Mouse (Mus musculus) liver, adult 2 months (tissue): ENCODE data around the gene Col8a1. TPM values are rescaled to one million over a fixed set of nuclear protein-coding genes. Genes with fewer than 3 reads are reported as not detected.
A peak's percentile ranks its signal among the peaks of the same experiment; 100 is the strongest.

Source experiments
- DNase-seq: peaks from one replicate; pipeline ENCODE4 v3.0.0-alpha.2; 2011; ENCODE audit warnings: low read depth, low spot score; ENCODE audit errors: extremely low read depth
- H3K27ac ChIP-seq: fragments of 200-500 bp; replicated peaks from 2 replicates; pipeline ENCODE4 v1.5.1; 2012; ENCODE audit warnings: low read depth, mild to moderate bottlenecking, control low read depth, inconsistent platforms, low read length; ENCODE audit not compliant: insufficient read depth
- H3K27me3 ChIP-seq: fragments of 200-500 bp; 2 replicates; pipeline ENCODE4 v1.6.1; 2012; ENCODE audit warnings: mild to moderate bottlenecking, moderate library complexity, low read length, inconsistent platforms; ENCODE audit not compliant: control insufficient read depth, insufficient read depth
- H3K36me3 ChIP-seq: fragments of 200-500 bp; 2 replicates; pipeline ENCODE4 v1.6.1; 2012; ENCODE audit warnings: low read length, inconsistent platforms; ENCODE audit not compliant: control insufficient read depth, insufficient read depth
- H3K4me1 ChIP-seq: fragments of 200-500 bp; 2 replicates; pipeline ENCODE4 v1.6.1; 2011; ENCODE audit warnings: low read length; ENCODE audit not compliant: control insufficient read depth, insufficient read depth
- H3K4me3 ChIP-seq: fragments of 200-500 bp; 2 replicates; pipeline ENCODE4 v1.5.1; 2011; ENCODE audit warnings: low read depth, mild to moderate bottlenecking, control low read depth, low read length, moderate library complexity; ENCODE audit not compliant: insufficient read depth
- H3K79me2 ChIP-seq: fragments of 200-500 bp; 2 replicates; pipeline ENCODE4 v1.6.1; 2012; ENCODE audit warnings: inconsistent platforms, mild to moderate bottlenecking, low read length, moderate library complexity; ENCODE audit not compliant: control insufficient read depth, insufficient read depth
- H3K9ac ChIP-seq: fragments of 200-500 bp; 2 replicates; pipeline ENCODE4 v1.6.1; 2012; ENCODE audit warnings: low read depth, mild to moderate bottlenecking, control low read depth, inconsistent platforms, low read length
- CTCF ChIP-seq: fragments of 200-500 bp; IDR thresholded peaks from 2 replicates; pipeline ENCODE4 v1.5.1; 2011; ENCODE audit warnings: low read depth, low read length, control low read depth
- POLR2A ChIP-seq: fragments of 200-500 bp; IDR thresholded peaks from 2 replicates; pipeline ENCODE4 v1.6.1; 2011; ENCODE audit warnings: low read length, control low read depth; ENCODE audit not compliant: insufficient read depth; ENCODE audit errors: extremely low read depth
- WGBS: fragments of 180-500 bp; shearing (Covaris S2); methylation state at CpG from one replicate; pipeline ENCODE4 v1.1.7; 2018; 5-methylcytosine and 5-hydroxymethylcytosine counted together
- polyA plus RNA-seq: library from polyadenylated mRNA; depleted of rRNA; stranded (reverse); fragments of >200 nt; gene quantifications from 2 replicates; pipeline ENCODE4 v1.2.3, GENCODE M21; 2012
- total RNA-seq: library from RNA; depleted of rRNA; stranded (reverse); fragments of >200 nt; gene quantifications from 2 replicates; pipeline ENCODE4 v1.2.3, GENCODE M21; 2014

Col8a1 gene
- total and polyA plus RNA-seq, 2 experiments = 0.06 to 0.37 TPM

GRCm38 (mm10) chr16:57755708-57756107 lies 1.2 kb upstream of the Col8a1 start:
- Histone ChIP-seq H3K27ac (no peak overlapping the region), H3K36me3 (no peaks in the 10 kb centered on the region), H3K9ac (no peak overlapping the region), H3K4me1 (no peaks in the 10 kb centered on the region), H3K79me2 (no peaks in the 10 kb centered on the region), H3K4me3 (no peak overlapping the region), H3K27me3 (peaks cover 7% of the 10 kb centered on the region; the same call in 1 of the 2 replicates)
- DNase-seq = no peak
- 54% methylated on average over 5 of the region's 5 CpGs for WGBS
- no peak for TF ChIP-seq CTCF
- TF ChIP-seq POLR2A = no peak

GRCm38 (mm10) chr16:57755241-57755640 lies 704 bp upstream of the Col8a1 start:
- H3K4me1 ChIP-seq = no peaks in the 10 kb centered on the region
- no peak overlapping the region for H3K9ac ChIP-seq
- H3K4me3 ChIP-seq = peak overlapping the region; percentile 20; the same call in 1 of the 2 replicates
- no peaks in the 10 kb centered on the region for H3K36me3 ChIP-seq
- TF ChIP-seq POLR2A (no peak), CTCF (no peak)
- no peaks in the 10 kb centered on the region for H3K79me2 ChIP-seq
- no peak for DNase-seq
- H3K27me3 ChIP-seq = peaks cover 7% of the 10 kb centered on the region; the same call in 1 of the 2 replicates
- WGBS = 29% methylated on average over 12 of the region's 12 CpGs
- H3K27ac ChIP-seq = no peak overlapping the region

- H3K36me3 ChIP-seq = no peaks in the 10 kb centered on the region
- TF ChIP-seq POLR2A = no peak
- TF ChIP-seq CTCF = no peak
- DNase-seq = peak; percentile 12
- H3K27ac ChIP-seq = no peak overlapping the region
- no peak overlapping the region for H3K9ac ChIP-seq
- no peaks in the 10 kb centered on the region for H3K79me2 ChIP-seq
- no peak overlapping the region for H3K4me3 ChIP-seq
- WGBS = 27% methylated on average over 10 of the region's 10 CpGs
- peaks cover 7% of the 10 kb centered on the region; the same call in 1 of the 2 replicates for H3K27me3 ChIP-seq
- no peaks in the 10 kb centered on the region for H3K4me1 ChIP-seq
Observed at GRCm38 (mm10) chr16:57753539-57754280, 827 bp downstream of the Col8a1 start.

GRCm38 (mm10) chr16:57750549-57750948 lies 4.0 kb downstream of the Col8a1 start:
- Histone ChIP-seq H3K4me1 (no peaks in the 10 kb centered on the region), H3K27ac (no peak overlapping the region), H3K9ac (no peak overlapping the region), H3K4me3 (no peak overlapping the region), H3K36me3 (no peaks in the 10 kb centered on the region), H3K79me2 (no peaks in the 10 kb centered on the region), H3K27me3 (peaks cover 7% of the 10 kb centered on the region; the same call in 1 of the 2 replicates)
- TF ChIP-seq POLR2A (no peak), CTCF (no peak)
- no peak for DNase-seq
- 56% methylated on average over 2 of the region's 2 CpGs for WGBS

- Histone ChIP-seq H3K36me3 (no peaks in the 10 kb centered on the region), H3K9ac (no peak overlapping the region), H3K4me3 (no peak overlapping the region), H3K27ac (no peak overlapping the region), H3K27me3 (no peaks in the 10 kb centered on the region), H3K79me2 (no peaks in the 10 kb centered on the region), H3K4me1 (no peaks in the 10 kb centered on the region)
- no peak for DNase-seq
- no peak for TF ChIP-seq CTCF
- no peak for TF ChIP-seq POLR2A
- WGBS = 57% methylated on average over 3 of the region's 3 CpGs
Observed at GRCm38 (mm10) chr16:57748093-57748492, 6.4 kb downstream of the Col8a1 start.

GRCm38 (mm10) chr16:57747357-57748056 lies 7.0 kb downstream of the Col8a1 start:
- no peak overlapping the region for H3K9ac ChIP-seq
- no peaks in the 10 kb centered on the region for H3K36me3 ChIP-seq
- DNase-seq = no peak
- no peaks in the 10 kb centered on the region for H3K27me3 ChIP-seq
- H3K27ac ChIP-seq = no peak overlapping the region
- H3K79me2 ChIP-seq = no peaks in the 10 kb centered on the region
- no peak overlapping the region for H3K4me3 ChIP-seq
- 77% methylated on average over 2 of the region's 2 CpGs for WGBS
- H3K4me1 ChIP-seq = no peaks in the 10 kb centered on the region
- no peak for TF ChIP-seq POLR2A
- TF ChIP-seq CTCF = no peak
